Mouse (Mus musculus): ENCODE data around the gene P2ry13. TPM values are rescaled to one million over a fixed set of nuclear protein-coding genes. Genes with fewer than 3 reads are reported as not detected.

P2ry13 gene
- total RNA-seq, 2 experiments from 2014 or later, result 0.29 to 0.57 TPM

- DNase-seq, result no peak
Measured at GRCm38 (mm10) chr3:59194938-59195337, 15.7 kb downstream of the P2ry13 start, which contains the start of gene Gpr87. Gene Gpr87 (minus strand): TSS chr3:59195104.

- DNase-seq, result no peak
Measured at GRCm38 (mm10) chr3:59194099-59194498, 16.6 kb downstream of the P2ry13 start.

GRCm38 (mm10) chr3:59191674-59192073, 19.0 kb downstream of the P2ry13 start:
- DNase-seq, result no peak

GRCm38 (mm10) chr3:59187336-59187735, 23.3 kb downstream of the P2ry13 start:
- no peak for DNase-seq

GRCm38 (mm10) chr3:59185662-59186061, 25.0 kb downstream of the P2ry13 start:
- no peak for DNase-seq

- DNase-seq, result no peak
Measured at GRCm38 (mm10) chr3:59182129-59182528, 28.6 kb downstream of the P2ry13 start.

GRCm38 (mm10) chr3:59181134-59181533, 29.5 kb downstream of the P2ry13 start:
- DNase-seq, result no peak

GRCm38 (mm10) chr3:59176871-59177270, 33.8 kb downstream of the P2ry13 start:
- DNase-seq, result no peak

GRCm38 (mm10) chr3:59175234-59175633, 35.4 kb downstream of the P2ry13 start:
- DNase-seq, result peak; percentile 57

- no peak for DNase-seq
Measured at GRCm38 (mm10) chr3:59174426-59175154, 36.1 kb downstream of the P2ry13 start.

- no peak for DNase-seq
Measured at GRCm38 (mm10) chr3:59169921-59170627, 40.6 kb downstream of the P2ry13 start.

- no peak for DNase-seq
Measured at GRCm38 (mm10) chr3:59169215-59169614, 41.5 kb downstream of the P2ry13 start.

GRCm38 (mm10) chr3:59168476-59168875, 42.2 kb downstream of the P2ry13 start:
- DNase-seq, result no peak

- no peak for DNase-seq
Measured at GRCm38 (mm10) chr3:59167417-59168054, 43.1 kb downstream of the P2ry13 start.

GRCm38 (mm10) chr3:59160465-59160864, 50.2 kb downstream of the P2ry13 start:
- DNase-seq, result no peak

Other genes with a start within 250 kb of the P2ry13 start
- 10 to 100 TPM; 15.0 to 16.3 TPM for gene Med12l, start 205.1 kb downstream of the P2ry13 start, total RNA-seq (2021)
- not detected for gene Gpr171, start 109.1 kb downstream of the P2ry13 start, total RNA-seq (2021)
- 1 to 10 TPM; 1.4 to 1.6 TPM for gene P2ry14, start 57.3 kb downstream of the P2ry13 start, total RNA-seq (2021)
- not detected for gene Gpr87, start 15.8 kb downstream of the P2ry13 start, total RNA-seq (2021)
- 1 to 10 TPM; 1.7 to 2.4 TPM for gene P2ry12, start 52.0 kb upstream of the P2ry13 start, total RNA-seq (2021)
- gene Igsf10, start 133.5 kb upstream of the P2ry13 start, total RNA-seq (2021), result 10 to 100 TPM; 11.2 to 11.8 TPM